Mouse (Mus musculus) MEL (cell line): ENCODE data around the gene Fam102a. TPM values are rescaled to one million over a fixed set of nuclear protein-coding genes. Genes with fewer than 3 reads are reported as not detected.

Experiments used
- DNase-seq: peaks from one replicate; pipeline ENCODE4 v3.0.0; 2011; ENCODE audit warnings: low read depth, low spot score
- H3K27ac ChIP-seq: 2 replicates; pipeline ENCODE4 v1.5.1; 2012; ENCODE audit warnings: low read depth, mild to moderate bottlenecking, control low read depth, low read length, moderate library complexity; ENCODE audit not compliant: control insufficient read depth
- H3K27me3 ChIP-seq, 2 experiments: fragments of 150-350 bp in 1 of 2; sonication (generic) in 1 of 2; 2 replicates each; pipeline ENCODE4 v1.6.1; 2012; ENCODE audit warnings: low read length in 2 of 2, mild to moderate bottlenecking in 2 of 2, improper control_type of control experiment in 1 of 2, moderate library complexity in 1 of 2; ENCODE audit not compliant: insufficient read depth in 2 of 2, control insufficient read depth in 1 of 2
- H3K36me3 ChIP-seq, 2 experiments: 2 replicates each; pipeline ENCODE4 v1.6.1; 2012 to 2014; ENCODE audit warnings: low read length in 2 of 2, improper control_type of control experiment in 1 of 2, inconsistent platforms in 1 of 2, mild to moderate bottlenecking in 1 of 2; ENCODE audit not compliant: insufficient read depth in 2 of 2, control insufficient read depth in 1 of 2
- H3K4me1 ChIP-seq, 2 experiments: fragments of 150-350 bp in 1 of 2; sonication (generic) in 1 of 2; 2 replicates each; pipeline ENCODE4 v1.6.1; 2012; ENCODE audit warnings: low read length in 2 of 2, improper control_type of control experiment in 1 of 2, mild to moderate bottlenecking in 1 of 2; ENCODE audit not compliant: insufficient read depth in 2 of 2, control insufficient read depth in 1 of 2
- H3K4me3 ChIP-seq, 2 experiments: fragments of 150-350 bp in 1 of 2; sonication (generic) in 1 of 2; 2 replicates each; pipeline ENCODE4 v1.5.1; 2012; ENCODE audit warnings: low read depth in 2 of 2, low read length in 2 of 2, mild to moderate bottlenecking in 2 of 2, moderate library complexity in 2 of 2, control low read depth in 1 of 2, improper control_type of control experiment in 1 of 2; ENCODE audit not compliant: control insufficient read depth in 1 of 2, insufficient read depth in 1 of 2
- H3K79me2 ChIP-seq: 2 replicates; pipeline ENCODE4 v1.6.1; 2012; ENCODE audit warnings: mild to moderate bottlenecking, low read length, moderate library complexity; ENCODE audit not compliant: control insufficient read depth, poor library complexity, insufficient read depth
- H3K9ac ChIP-seq: 2 replicates; pipeline ENCODE4 v1.6.1; 2012; ENCODE audit warnings: low read depth, mild to moderate bottlenecking, control low read depth, low read length, moderate library complexity; ENCODE audit not compliant: control insufficient read depth, poor library complexity, severe bottlenecking
- H3K9me3 ChIP-seq: fragments of 150-350 bp; sonication (generic); replicated peaks from 2 replicates; pipeline ENCODE4 v1.6.1; 2012; ENCODE audit warnings: mild to moderate bottlenecking, low read length, improper control_type of control experiment, moderate library complexity; ENCODE audit not compliant: insufficient read depth
- CHD1 ChIP-seq: IDR thresholded peaks from 2 replicates; pipeline ENCODE4 v1.6.1; 2012; ENCODE audit warnings: low read depth, mild to moderate bottlenecking, inconsistent platforms, low read length, improper control_type of control experiment
- CHD2 ChIP-seq: IDR thresholded peaks from 2 replicates; pipeline ENCODE4 v1.6.1; 2011; ENCODE audit warnings: low read length, improper control_type of control experiment
- E2F4 ChIP-seq: IDR thresholded peaks from 2 replicates; pipeline ENCODE4 v1.6.1; 2011; ENCODE audit warnings: low read depth, low read length, improper control_type of control experiment, borderline replicate concordance
- ELF1 ChIP-seq: IDR thresholded peaks from 2 replicates; pipeline ENCODE4 v1.6.1; 2014; ENCODE audit warnings: low read depth, mild to moderate bottlenecking, inconsistent platforms, low read length, improper control_type of control experiment, moderate library complexity
- EP300 ChIP-seq, 2 experiments: IDR thresholded peaks; 2 replicates each; pipeline ENCODE4 v1.6.1; 2011; ENCODE audit warnings: improper control_type of control experiment in 2 of 2, low read length in 2 of 2, low read depth in 1 of 2, mild to moderate bottlenecking in 1 of 2
- GABPA ChIP-seq: IDR thresholded peaks from 2 replicates; pipeline ENCODE4 v1.6.1; 2012; ENCODE audit warnings: low read depth, mild to moderate bottlenecking, inconsistent platforms, low read length, improper control_type of control experiment, moderate library complexity
- GATA1 ChIP-seq: IDR thresholded peaks from 2 replicates; pipeline ENCODE4 v1.6.1; 2011; ENCODE audit warnings: low read depth, low read length, improper control_type of control experiment
- KAT2A ChIP-seq: conservative IDR thresholded peaks from 2 replicates; pipeline ENCODE4 v1.6.1; 2012; ENCODE audit warnings: low read depth, low read length, improper control_type of control experiment, inconsistent platforms
- MAFK ChIP-seq: IDR thresholded peaks from 2 replicates; pipeline ENCODE4 v1.6.1; 2011; ENCODE audit warnings: low read depth, mild to moderate bottlenecking, low read length, improper control_type of control experiment, borderline replicate concordance
- MAZ ChIP-seq: IDR thresholded peaks from 2 replicates; pipeline ENCODE4 v1.6.1; 2012; ENCODE audit warnings: low read depth, mild to moderate bottlenecking, inconsistent platforms, low read length, improper control_type of control experiment
- MEF2A ChIP-seq: IDR thresholded peaks from 2 replicates; pipeline ENCODE4 v1.6.1; 2014; ENCODE audit warnings: low read depth, mild to moderate bottlenecking, inconsistent platforms, low read length, improper control_type of control experiment; ENCODE audit not compliant: poor library complexity, insufficient replicate concordance, severe bottlenecking; ENCODE audit errors: extremely low read depth
- MXI1 ChIP-seq: IDR thresholded peaks from 2 replicates; pipeline ENCODE4 v1.6.1; 2011; ENCODE audit warnings: mild to moderate bottlenecking, low read depth, low read length, improper control_type of control experiment
- MYB ChIP-seq: IDR thresholded peaks from 2 replicates; pipeline ENCODE4 v1.6.1; 2011; ENCODE audit warnings: mild to moderate bottlenecking, low read depth, low read length, improper control_type of control experiment
- MYC ChIP-seq: IDR thresholded peaks from 2 replicates; pipeline ENCODE4 v1.6.1; 2011; ENCODE audit warnings: low read depth, mild to moderate bottlenecking, low read length, improper control_type of control experiment, moderate library complexity
- NRF1 ChIP-seq: IDR thresholded peaks from 2 replicates; pipeline ENCODE4 v1.6.1; 2014; ENCODE audit warnings: low read depth, mild to moderate bottlenecking, inconsistent platforms, low read length, improper control_type of control experiment, moderate library complexity; ENCODE audit not compliant: poor library complexity, insufficient read depth, severe bottlenecking
- POLR2A ChIP-seq, 2 experiments: IDR thresholded peaks; 2 replicates each; pipeline ENCODE4 v1.6.1; 2011 to 2012; ENCODE audit warnings: low read length in 2 of 2, mild to moderate bottlenecking in 2 of 2, control low read depth in 1 of 2, improper control_type of control experiment in 1 of 2, low read depth in 1 of 2, moderate library complexity in 1 of 2; ENCODE audit not compliant: control insufficient read depth in 1 of 2, insufficient read depth in 1 of 2, poor library complexity in 1 of 2
- POLR2AphosphoS2 ChIP-seq: IDR thresholded peaks from 2 replicates; pipeline ENCODE4 v1.6.1; 2011; ENCODE audit warnings: low read length, improper control_type of control experiment
- POLR2AphosphoS5 ChIP-seq: IDR thresholded peaks from 2 replicates; pipeline ENCODE4 v1.6.1; 2012; ENCODE audit warnings: low read depth, borderline replicate concordance, mild to moderate bottlenecking, inconsistent platforms, low read length, moderate library complexity, mixed read lengths
- SMC3 ChIP-seq: IDR thresholded peaks from 2 replicates; pipeline ENCODE4 v1.6.1; 2011; ENCODE audit warnings: low read depth, low read length, improper control_type of control experiment
- TAL1 ChIP-seq: IDR thresholded peaks from 2 replicates; pipeline ENCODE4 v1.6.1; 2012; ENCODE audit warnings: mild to moderate bottlenecking, inconsistent platforms, low read length, moderate library complexity, mixed read lengths
- TBP ChIP-seq: IDR thresholded peaks from 2 replicates; pipeline ENCODE4 v1.8.0; 2011; ENCODE audit warnings: low read depth, low read length, improper control_type of control experiment
- UBTF ChIP-seq: IDR thresholded peaks from 2 replicates; pipeline ENCODE4 v1.6.1; 2012; ENCODE audit warnings: low read depth, mild to moderate bottlenecking, inconsistent platforms, low read length, improper control_type of control experiment, moderate library complexity, borderline replicate concordance; ENCODE audit not compliant: insufficient read depth
- USF1 ChIP-seq: IDR thresholded peaks from 2 replicates; pipeline ENCODE4 v1.6.1; 2014; ENCODE audit warnings: low read depth, mild to moderate bottlenecking, inconsistent platforms, low read length, improper control_type of control experiment, moderate library complexity
- USF2 ChIP-seq, 2 experiments: IDR thresholded peaks; 2 replicates each; pipeline ENCODE4 v1.6.1; 2011 to 2012; ENCODE audit warnings: improper control_type of control experiment in 2 of 2, low read length in 2 of 2, borderline replicate concordance in 1 of 2, inconsistent platforms in 1 of 2, low read depth in 1 of 2, mild to moderate bottlenecking in 1 of 2; ENCODE audit not compliant: insufficient read depth in 1 of 2
- ZC3H11A ChIP-seq: IDR thresholded peaks from 2 replicates; pipeline ENCODE4 v1.6.1; 2012; ENCODE audit warnings: low read depth, mild to moderate bottlenecking, inconsistent platforms, low read length, improper control_type of control experiment
- ZMIZ1 ChIP-seq: IDR thresholded peaks from 2 replicates; pipeline ENCODE4 v1.6.1; 2012; ENCODE audit warnings: low read depth, mild to moderate bottlenecking, inconsistent platforms, low read length, improper control_type of control experiment, moderate library complexity
- ZNF384 ChIP-seq: IDR thresholded peaks from 2 replicates; pipeline ENCODE4 v1.6.1; 2012; ENCODE audit warnings: low read depth, mild to moderate bottlenecking, inconsistent platforms, low read length, improper control_type of control experiment
- polyA plus RNA-seq, 2 experiments: library from polyadenylated mRNA; stranded (reverse) in 1 of 2; unstranded in 1 of 2; fragments of >175 nt in 1 of 2; fragments of >200 nt in 1 of 2; gene quantifications; 2 replicates each; pipeline versions ENCODE4 v1.2.1 to v1.2.4; 2012; ENCODE audit warnings: low replicate concordance in 2 of 2, low read depth in 1 of 2; ENCODE audit not compliant: insufficient read length in 2 of 2, insufficient read depth in 1 of 2, missing spikeins in 1 of 2
- total RNA-seq: library from RNA; depleted of rRNA; stranded (reverse); fragments of 300-350 nt; gene quantifications from 2 replicates; pipeline ENCODE4 v1.2.3, GENCODE M21; 2012

Gene Fam102a
- total and polyA plus RNA-seq, 3 experiments, result 1.8 to 2.4 TPM; not detected in 1

GRCm38 (mm10) chr2:32538461-32538860, 3.3 kb downstream of the Fam102a start:
- Histone ChIP-seq H3K9ac (no peak overlapping the region), H3K79me2 (no peaks in the 10 kb centered on the region; the same call in 1 of the 2 replicates), H3K4me1 (peaks cover 10 to 25% of the 10 kb centered on the region in 2 experiments), H3K9me3 (no peaks in the 10 kb centered on the region), H3K36me3 (peaks cover 0 to 15% of the 10 kb centered on the region in 2 experiments; a peak in 2 of 4 replicates), H3K4me3 (no peak overlapping the region), H3K27me3 (no peaks in the 10 kb centered on the region), H3K27ac (no peak overlapping the region)
- TF ChIP-seq ZNF384, result no peak
- TF ChIP-seq GABPA, result no peak
- TF ChIP-seq MEF2A, result no peak
- no peak for TF ChIP-seq ELF1
- TF ChIP-seq TAL1, result no peak
- no peak for TF ChIP-seq CHD1
- no peak for TF ChIP-seq UBTF
- no peak for TF ChIP-seq MYB
- no peak for TF ChIP-seq E2F4
- no peak for TF ChIP-seq POLR2AphosphoS5
- no peak for TF ChIP-seq MYC
- no peak for TF ChIP-seq USF1
- no peak for TF ChIP-seq TBP
- no peak for TF ChIP-seq ZC3H11A
- no peak for TF ChIP-seq POLR2A (IDR thresholded peaks at IDR 0.05; ENCODE audit: control insufficient read depth in 1 of 2, insufficient read depth in 1 of 2, low read depth in 1 of 2, low read length in 2 of 2, poor library complexity in 1 of 2)
- DNase-seq, result no peak

DNA sequence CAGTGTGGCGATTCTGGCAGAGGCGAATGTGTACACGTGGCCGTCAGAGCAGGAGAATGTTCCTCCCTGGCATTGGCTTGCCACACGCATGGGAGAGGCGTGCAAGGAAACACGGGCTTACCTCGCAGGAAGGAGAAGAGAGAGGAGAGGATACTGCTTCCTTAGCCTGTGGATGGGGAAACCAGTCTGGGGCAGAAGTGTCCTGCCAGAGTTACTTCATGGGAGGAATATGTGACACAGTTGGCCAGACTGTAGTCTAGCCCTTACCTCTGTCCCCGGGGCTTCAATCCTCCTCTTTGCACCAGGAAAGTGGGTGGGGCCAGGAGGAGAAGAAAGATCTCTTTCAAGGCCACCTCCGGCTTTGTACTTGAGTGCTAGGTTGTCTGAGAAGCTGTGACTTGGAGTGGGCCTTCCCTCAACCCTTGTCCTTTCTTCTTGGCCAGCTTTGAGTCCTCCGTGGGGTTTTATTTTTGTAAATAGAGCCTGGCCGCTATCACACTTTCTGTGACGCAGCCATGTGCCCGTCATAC, 4.4 kb downstream of the Fam102a start:
- TF ChIP-seq SMC3 (no peak), POLR2AphosphoS5 (no peak), MAFK (no peak), MXI1 (no peak), USF2 (IDR thresholded peaks at IDR 0.05; ENCODE audit: borderline replicate concordance in 1 of 2, insufficient read depth in 1 of 2, low read depth in 1 of 2, low read length in 2 of 2) (no peak), GATA1 (no peak), MAZ (no peak), KAT2A (no peak), POLR2AphosphoS2 (no peak), NRF1 (no peak), GABPA (no peak), CHD2 (no peak), EP300 (IDR thresholded peaks at IDR 0.05; ENCODE audit: low read depth in 1 of 2, low read length in 2 of 2) (no peak), ZMIZ1 (no peak), TAL1 (no peak)
- Histone ChIP-seq H3K4me1 (peaks cover 5 to 21% of the 10 kb centered on the region in 2 experiments; a peak in 3 of 4 replicates), H3K27ac (no peak overlapping the region), H3K79me2 (no peaks in the 10 kb centered on the region; the same call in 1 of the 2 replicates), H3K9me3 (no peaks in the 10 kb centered on the region), H3K9ac (no peak overlapping the region), H3K27me3 (no peaks in the 10 kb centered on the region), H3K4me3 (no peak overlapping the region), H3K36me3 (peaks cover 0 to 15% of the 10 kb centered on the region in 2 experiments; a peak in 2 of 4 replicates)
- DNase-seq, result no peak
